8 mouse cellular contexts compared by ENCODE assay signal in the genomic region with DNA sequence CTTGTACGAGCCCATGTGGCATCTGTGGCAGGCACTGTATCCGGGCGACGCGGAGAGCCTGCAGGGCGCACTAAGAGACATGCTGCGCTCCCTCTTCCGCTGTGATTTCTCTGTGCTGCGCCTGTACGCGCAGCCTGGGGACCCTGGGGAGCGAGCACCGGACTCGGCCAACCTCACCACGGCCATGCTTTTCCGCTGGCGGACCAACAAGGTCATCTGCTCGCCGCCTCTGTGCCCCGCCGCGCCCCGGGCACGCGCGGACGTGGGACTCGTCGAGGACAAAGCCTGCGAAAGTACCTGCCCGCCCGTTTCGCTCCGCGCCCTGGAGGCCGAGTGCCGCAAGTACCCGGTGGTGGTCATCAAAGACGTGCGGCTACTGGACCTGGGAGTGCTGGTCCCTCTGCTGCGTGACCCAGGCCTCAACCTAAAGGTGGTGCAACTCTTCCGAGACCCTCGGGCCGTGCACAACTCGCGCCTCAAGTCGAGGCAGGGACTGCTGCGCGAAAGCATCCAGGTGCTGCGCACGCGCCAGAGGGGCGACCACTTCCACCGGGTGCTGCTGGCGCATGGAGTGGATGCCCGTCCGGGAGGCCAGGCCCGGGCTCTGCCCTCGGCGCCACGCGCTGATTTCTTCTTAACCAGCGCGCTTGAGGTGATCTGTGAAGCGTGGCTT. TPM values are rescaled to one million over a fixed set of nuclear protein-coding genes. Genes with fewer than 3 reads are reported as not detected.
DNase-seq lines count a peak whose midpoint lies in the region; ATAC-seq and TF ChIP-seq lines count a peak whose summit lies in the region.

No protein-coding gene starts in this region.

- H3K9ac ChIP-seq in forebrain, embryonic 15.5 days (replicated peaks) = peak overlapping the region; percentile 26
- H3K9ac ChIP-seq in lung, embryonic 14.5 days = no peak overlapping the region

- no peaks in the 10 kb centered on the region for H3K27me3 ChIP-seq in forebrain, embryonic 15.5 days
- peaks cover 4% of the 10 kb centered on the region for H3K27me3 ChIP-seq in lung, embryonic 14.5 days (ENCODE audit: insufficient read depth, low read length)

- peak; percentile 69 for ATAC-seq in forebrain, embryonic 15.5 days (replicated peaks)
- ATAC-seq in lung, embryonic 14.5 days (ENCODE audit: insufficient read depth) = peak; percentile 49; the same call in 1 of the 2 replicates

- 0 out of 2 replicates have a peak, but pooled peaks have one; percentile 11 for TF ChIP-seq CTCF in lung, embryonic 14.5 days (IDR thresholded peaks at IDR 0.05; ENCODE audit: low read depth)

- 0 out of 2 replicates have a peak, but pooled peaks cover 4% of the 10 kb centered on the region for H3K4me1 ChIP-seq in forebrain, embryonic 15.5 days
- H3K4me1 ChIP-seq in lung, embryonic 14.5 days (ENCODE audit: insufficient read depth) = no peaks in the 10 kb centered on the region

- peak overlapping the region; percentile 44 for H3K4me3 ChIP-seq in forebrain, embryonic 15.5 days
- H3K4me3 ChIP-seq in lung, embryonic 14.5 days (ENCODE audit: low read depth, low read length) = peak overlapping the region; percentile 40

- no peak overlapping the region for H3K27ac ChIP-seq in forebrain, embryonic 15.5 days (replicated peaks)
- H3K27ac ChIP-seq in lung, embryonic 14.5 days (ENCODE audit: low read depth) = no peak overlapping the region

- H3K36me3 ChIP-seq in forebrain, embryonic 15.5 days = no peaks in the 10 kb centered on the region
- no peaks in the 10 kb centered on the region for H3K36me3 ChIP-seq in lung, embryonic 14.5 days (ENCODE audit: insufficient read depth)

- DNase-seq in lung, adult 18-20 months = peak; percentile 3
- DNase-seq in lung, postnatal 25 days (ENCODE audit: low spot score) = no peak
- peak; percentile 7 to 9 for DNase-seq in adrenal gland, postnatal 36 days
- DNase-seq in induced T-regulatory cell, adult 2 months (ENCODE audit: low read depth) = peak; percentile 3
- DNase-seq in lung, embryonic 14.5 days = peak; percentile 27
- peak; percentile 22 for DNase-seq in right cerebral cortex, postnatal 10 days (ENCODE audit: low spot score in 2 of 2)
- DNase-seq in ovary, postnatal 14 days (ENCODE audit: low spot score) = no peak

- no peaks in the 10 kb centered on the region for H3K9me3 ChIP-seq in forebrain, embryonic 15.5 days
- H3K9me3 ChIP-seq in lung, embryonic 14.5 days (ENCODE audit: low read depth, low read length) = no peaks in the 10 kb centered on the region

- peak overlapping the region; percentile 77 for H3K4me2 ChIP-seq in forebrain, embryonic 15.5 days (replicated peaks)
- peak overlapping the region; percentile 67 for H3K4me2 ChIP-seq in lung, embryonic 14.5 days

- WGBS in forebrain, embryonic 15.5 days = 29% methylated on average over 65 of the region's 65 CpGs
- 19% methylated on average over 64 of the region's 65 CpGs for WGBS in lung, embryonic 14.5 days

RNA-seq across cellular contexts. Expression of gene Chst7, which starts 0.9 kb away (rescaled TPM):
- total RNA-seq in adrenal gland, postnatal 36 days (2021) = 1 to 10 TPM; 1.6 TPM
- 4.4 and 4.5 TPM in 2 replicates for polyA plus RNA-seq in forebrain, embryonic 15.5 days (2015; fragmentation: Nextera tagmentation; extraction: Ambion mirVana)
- polyA plus RNA-seq in lung, embryonic 14.5 days (2014; fragmentation: Nextera tagmentation; extraction: Ambion mirVana) = 6.4 TPM in 2 replicates

Comparison
In these comparisons a context has a peak if more than half of its experiments do, and no peak if none do; other contexts are left out.
1. DNase-seq: peak in lung, adult 18-20 months (2 of 2), adrenal gland, postnatal 36 days (2 of 2), induced T-regulatory cell, adult 2 months (single experiment), lung, embryonic 14.5 days (single experiment) and right cerebral cortex, postnatal 10 days (2 of 2); none in lung, postnatal 25 days (single experiment) and ovary, postnatal 14 days (single experiment).